Mouse (Mus musculus): ENCODE data around the gene Mbnl1.

- TF ChIP-seq POLR2A (IDR thresholded peaks at IDR 0.05; ENCODE audit: low read depth, low read length) = no peak
- no peak for TF ChIP-seq CTCF (conservative IDR thresholded peaks at IDR 0.05; ENCODE audit: insufficient read depth, insufficient read length, low read depth, low read length)
These were observed 140.5 kb downstream of the Mbnl1 start for GRCm38 (mm10) chr3:60613121-60613520.
